Mouse (Mus musculus) midbrain, embryonic 16.5 days (tissue): ENCODE measurements around the gene Gm42742. TPM values are rescaled to one million over a fixed set of nuclear protein-coding genes. Genes with fewer than 3 reads are reported as not detected.

Experiments used
- ATAC-seq: fragments of 200-750 bp; cut with Nextera tagmentation; 2 replicates; pipeline ENCODE4 v1.8.0; 2017; ENCODE audit warnings: moderate TSS enrichment
- H3K27ac ChIP-seq: fragments of 300-500 bp; sonication (generic); 2 replicates; pipeline ENCODE4 v1.5.1; 2014; ENCODE audit warnings: mild to moderate bottlenecking, low read length, mixed read lengths
- H3K27me3 ChIP-seq: fragments of 300-500 bp; sonication (generic); 2 replicates; pipeline ENCODE4 v1.6.1; 2014; ENCODE audit warnings: low read depth, low read length, mixed read lengths; ENCODE audit not compliant: control insufficient read depth, insufficient read depth
- H3K36me3 ChIP-seq: fragments of 300-500 bp; sonication (generic); 2 replicates; pipeline ENCODE4 v1.6.1; 2014; ENCODE audit warnings: mild to moderate bottlenecking, low read length, moderate library complexity, mixed read lengths; ENCODE audit not compliant: control insufficient read depth, insufficient read depth
- H3K4me1 ChIP-seq: fragments of 300-500 bp; sonication (generic); 2 replicates; pipeline ENCODE4 v1.6.1; 2014; ENCODE audit warnings: mild to moderate bottlenecking, low read length, mixed read lengths; ENCODE audit not compliant: control insufficient read depth, insufficient read depth
- H3K4me2 ChIP-seq: fragments of 300-500 bp; sonication (generic); 2 replicates; pipeline ENCODE4 v1.6.1; 2014; ENCODE audit warnings: mild to moderate bottlenecking, low read length, mixed read lengths
- H3K4me3 ChIP-seq: fragments of 300-500 bp; sonication (generic); 2 replicates; pipeline ENCODE4 v1.5.1; 2014; ENCODE audit warnings: low read depth, mild to moderate bottlenecking, low read length, moderate library complexity, mixed read lengths
- H3K9ac ChIP-seq: fragments of 300-500 bp; sonication (generic); 2 replicates; pipeline ENCODE4 v1.6.1; 2014; ENCODE audit warnings: low read depth, low read length, mixed read lengths
- H3K9me3 ChIP-seq: fragments of 300-500 bp; sonication (generic); replicated peaks from 2 replicates; pipeline ENCODE4 v1.6.1; 2014; ENCODE audit warnings: mild to moderate bottlenecking, low read length, mixed read lengths; ENCODE audit not compliant: control insufficient read depth, poor library complexity, severe bottlenecking
- WGBS: fragments of 180-500 bp; shearing (Covaris S2); extraction: QIAGEN DNeasy Blood & Tissue Kit; methylation state at CpG from one replicate; pipeline ENCODE4 v1.1.7; 2014; 5-methylcytosine and 5-hydroxymethylcytosine counted together
- polyA plus RNA-seq: library from polyadenylated mRNA; unstranded; fragments of >200 nt; fragmentation: Nextera tagmentation; extraction: Ambion mirVana; gene quantifications from 2 replicates; pipeline ENCODE4 v1.2.1, GENCODE M21; 2015

The Gm42742 gene
- polyA plus RNA-seq: 30.9 and 61.5 TPM in 2 replicates

GRCm38 (mm10) chr7:127020901-127021562 lies at the start of gene Gm42742, which contains the start of gene Prrt2:
Gene Gm42742 (minus strand): TSS chr7:127021097.
Gene Prrt2 (minus strand): TSS chr7:127021211.
- no peaks in the 10 kb centered on the region for H3K9me3 ChIP-seq
- peaks cover 10% of the 10 kb centered on the region for H3K36me3 ChIP-seq
- peak within 1 kb of the TSS; percentile 84 for H3K9ac ChIP-seq
- H3K27me3 ChIP-seq: no peaks in the 10 kb centered on the region
- peak within 1 kb of the TSS; percentile 89 for H3K27ac ChIP-seq
- under 1% methylated on average over 32 of the region's 37 CpGs for WGBS
- peaks cover 70% of the 10 kb centered on the region for H3K4me1 ChIP-seq
- peak within 1 kb of the TSS; percentile 87 for H3K4me2 ChIP-seq
- ATAC-seq: peak; percentile 7; the same call in 1 of the 2 replicates
- peak within 1 kb of the TSS; percentile 53 for H3K4me3 ChIP-seq

- no peaks in the 10 kb centered on the region for H3K4me1 ChIP-seq
- no peaks in the 10 kb centered on the region; the same call in 1 of the 2 replicates for H3K9me3 ChIP-seq
- ATAC-seq: no peak
- H3K27me3 ChIP-seq: no peaks in the 10 kb centered on the region
- no peaks in the 10 kb centered on the region for H3K36me3 ChIP-seq
- H3K4me2 ChIP-seq: no peak overlapping the region
- no peak overlapping the region for H3K27ac ChIP-seq
- WGBS: 84% methylated on average over 4 of the region's 4 CpGs
- H3K4me3 ChIP-seq: no peak overlapping the region
- no peak overlapping the region for H3K9ac ChIP-seq
Observed at GRCm38 (mm10) chr7:127066317-127066716, 45.4 kb upstream of the Gm42742 start.

GRCm38 (mm10) chr7:127065538-127065937 lies 44.6 kb upstream of the Gm42742 start:
- Histone ChIP-seq H3K36me3 (no peaks in the 10 kb centered on the region), H3K4me2 (no peak overlapping the region), H3K9me3 (no peaks in the 10 kb centered on the region; the same call in 1 of the 2 replicates), H3K4me3 (no peak overlapping the region), H3K27me3 (no peaks in the 10 kb centered on the region), H3K27ac (no peak overlapping the region), H3K9ac (no peak overlapping the region), H3K4me1 (no peaks in the 10 kb centered on the region)
- WGBS: 91% methylated on average over 6 of the region's 6 CpGs
- ATAC-seq: no peak

GRCm38 (mm10) chr7:127055026-127055585 lies 34.2 kb upstream of the Gm42742 start:
- no peak overlapping the region for H3K4me2 ChIP-seq
- 74% methylated on average over 5 of the region's 5 CpGs for WGBS
- ATAC-seq: no peak

GRCm38 (mm10) chr7:127041851-127042672 lies 21.2 kb upstream of the Gm42742 start, which contains the start of gene Kif22:
Gene Kif22 (minus strand): TSS chr7:127042471.
- Histone ChIP-seq H3K4me1 (peaks cover 12% of the 10 kb centered on the region), H3K27me3 (no peaks in the 10 kb centered on the region), H3K9me3 (0 out of 2 replicates have a peak, but pooled peaks cover 2% of the 10 kb centered on the region), H3K9ac (peak within 1 kb of the TSS; percentile 66), H3K27ac (peak within 1 kb of the TSS; percentile 48), H3K36me3 (no peaks in the 10 kb centered on the region), H3K4me2 (peak within 1 kb of the TSS; percentile 83), H3K4me3 (peak within 1 kb of the TSS; percentile 55)
- peak; percentile 80 for ATAC-seq
- WGBS: under 1% methylated on average over 53 of the region's 53 CpGs

More at GRCm38 (mm10) chr7:127055026-127055585, 34.2 kb upstream of the Gm42742 start:
- no peaks in the 10 kb centered on the region for H3K27me3 ChIP-seq
- H3K36me3 ChIP-seq: no peaks in the 10 kb centered on the region
- H3K9ac ChIP-seq: no peak overlapping the region
- no peak overlapping the region for H3K27ac ChIP-seq
- no peak overlapping the region for H3K4me3 ChIP-seq
- no peaks in the 10 kb centered on the region for H3K4me1 ChIP-seq
- no peaks in the 10 kb centered on the region for H3K9me3 ChIP-seq

- Histone ChIP-seq H3K4me1 (peaks cover 8% of the 10 kb centered on the region), H3K4me2 (no peak overlapping the region), H3K36me3 (no peaks in the 10 kb centered on the region), H3K27me3 (no peaks in the 10 kb centered on the region), H3K27ac (no peak overlapping the region), H3K9me3 (no peaks in the 10 kb centered on the region), H3K9ac (no peak overlapping the region), H3K4me3 (no peak overlapping the region)
- WGBS: 83% methylated on average over 1 of the region's 1 CpGs
- no peak for ATAC-seq
Observed at GRCm38 (mm10) chr7:127031244-127031643, 10.3 kb upstream of the Gm42742 start.

- no peak overlapping the region for H3K27ac ChIP-seq
- H3K4me2 ChIP-seq: no peak overlapping the region
- no peak for ATAC-seq
- H3K9me3 ChIP-seq: no peaks in the 10 kb centered on the region
- H3K36me3 ChIP-seq: no peaks in the 10 kb centered on the region
- H3K27me3 ChIP-seq: no peaks in the 10 kb centered on the region
- WGBS: 100% methylated on average over 1 of the region's 1 CpGs
- H3K9ac ChIP-seq: no peak overlapping the region
- peaks cover 8% of the 10 kb centered on the region for H3K4me1 ChIP-seq
- no peak overlapping the region for H3K4me3 ChIP-seq
Observed at GRCm38 (mm10) chr7:127030172-127030571, 9.3 kb upstream of the Gm42742 start.

GRCm38 (mm10) chr7:127027885-127028284 lies 7.0 kb upstream of the Gm42742 start:
- H3K9me3 ChIP-seq: no peaks in the 10 kb centered on the region
- H3K4me3 ChIP-seq: peak overlapping the region; percentile 91
- ATAC-seq: peak; percentile 18
- 55% methylated on average over 8 of the region's 8 CpGs for WGBS
- H3K36me3 ChIP-seq: peaks cover 7% of the 10 kb centered on the region
- H3K9ac ChIP-seq: peak overlapping the region; percentile 75
- peaks cover 30% of the 10 kb centered on the region for H3K4me1 ChIP-seq
- H3K4me2 ChIP-seq: peak overlapping the region; percentile 91
- peak overlapping the region; percentile 100 for H3K27ac ChIP-seq
- no peaks in the 10 kb centered on the region for H3K27me3 ChIP-seq
